In the genomic region with DNA sequence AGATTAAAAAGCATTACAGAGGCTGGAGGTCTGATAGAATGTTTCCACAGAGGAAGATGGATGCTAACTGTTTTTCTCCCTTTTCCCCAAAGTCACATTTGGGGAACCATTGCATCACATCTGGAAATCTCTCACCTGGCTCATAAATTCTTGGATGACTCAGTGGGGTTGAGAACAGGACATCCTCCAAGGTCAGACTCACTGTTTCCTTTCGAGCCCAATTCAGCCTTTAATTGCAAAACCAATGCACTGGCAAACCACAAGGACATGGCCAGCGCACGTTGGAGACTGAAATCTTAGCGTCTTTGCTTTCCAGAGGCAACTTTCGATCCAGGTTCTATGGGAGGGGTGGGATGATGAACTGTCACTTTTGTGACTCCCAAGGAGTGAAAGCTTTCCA, we compare ENCODE assay signal across 23 mouse cellular contexts.
DNase-seq lines count a peak whose midpoint lies in the region; ATAC-seq and TF ChIP-seq lines count a peak whose summit lies in the region.
"Had no signal": no experiment of that assay in that cellular context is flagged by ENCODE, and none has a peak within 500 bp of the region (broad histone marks: within the 10 kb centered on the region; RNA-seq: fewer than 3 reads in every experiment).

No protein-coding gene starts in this region.

- no peak overlapping the region for H3K27ac ChIP-seq in left cerebral cortex, adult 2 months
- H3K27ac ChIP-seq: embryonic facial prominence, embryonic 12.5 days; hindbrain, embryonic 15.5 days; intestine, embryonic 15.5 days; limb, embryonic 12.5 days; midbrain, embryonic 15.5 days; neural tube, embryonic 13.5 days had no signal

- peak; percentile 95 for DNase-seq in heart, adult 11 months
- no peak for DNase-seq in heart, postnatal 36 days
- DNase-seq in 416B (ENCODE audit: low read depth) (peak; percentile 47), Patski (ENCODE audit: low read depth, low spot score) (peak; percentile 72)
- DNase-seq in skeletal muscle tissue, adult 2 months (ENCODE audit: low read depth, low spot score), result peak; percentile 47
- DNase-seq in left cerebral cortex, adult 2 months (ENCODE audit: extremely low spot score in 1 of 2, low spot score in 2 of 2), result no peak
- DNase-seq in lung, adult 18-20 months, result no peak
- DNase-seq: cerebellum, adult 11-12 months; cerebellum, postnatal 14 days; forebrain, postnatal 0 days; kidney, adult 9 months; kidney, postnatal 14 days; liver, postnatal 0 days; lung, postnatal 10 days; thymus, postnatal 25 days had no signal

- H3K27me3 ChIP-seq in Patski, result no peaks in the 10 kb centered on the region
- H3K27me3 ChIP-seq: embryonic facial prominence, embryonic 12.5 days; hindbrain, embryonic 15.5 days; intestine, embryonic 15.5 days; limb, embryonic 12.5 days; midbrain, embryonic 15.5 days; neural tube, embryonic 13.5 days had no signal

- POLR2A ChIA-PET in Patski (lab: Charles Lee), result no interaction called here

- no peak overlapping the region for H3K4me3 ChIP-seq in left cerebral cortex, adult 2 months
- H3K4me3 ChIP-seq: embryonic facial prominence, embryonic 12.5 days; hindbrain, embryonic 15.5 days; intestine, embryonic 15.5 days; limb, embryonic 12.5 days; megakaryocyte, embryonic 14.5 days; midbrain, embryonic 15.5 days; neural tube, embryonic 13.5 days had no signal

- in situ Hi-C loops in Patski (cut with MboI; ENCODE audit: low pct_unique_long_range_greater_than_20kb), result loop anchor here (5.0 kb wide), 1 partner anchor 161 kb away; no protein-coding TSS in a partner anchor

- CTCF ChIA-PET in Patski (lab: Charles Lee), result interaction anchor here (1.2 kb wide), 1 partner anchor 10 kb away, joined by 3 read pairs; no protein-coding TSS in a partner anchor

- no peak for TF ChIP-seq CTCF in Patski (IDR thresholded peaks at IDR 0.05)
- TF ChIP-seq CTCF in left cerebral cortex, adult 2 months (IDR thresholded peaks at IDR 0.05), result no peak

- intact Hi-C loops in heart, postnatal 36 days (cut with DNase I), result no loop called here
- intact Hi-C loops in left cerebral cortex, adult 2 months (cut with DNase I), result no loop called here

- peak; percentile 85 for ATAC-seq in Patski
- ATAC-seq: activated CD4-positive, CD25-positive, alpha-beta regulatory T cell, adult 4 months; forebrain, postnatal 0 days; intestine, embryonic 15.5 days; liver, postnatal 0 days; midbrain, embryonic 15.5 days had no signal

Comparison
In these comparisons a context has a peak if more than half of its experiments do, and no peak if none do; other contexts are left out.
1. DNase-seq: peak in heart, adult 11 months (single experiment), 416B (single experiment), Patski (single experiment) and skeletal muscle tissue, adult 2 months (single experiment); none in heart, postnatal 36 days (0 of 2), left cerebral cortex, adult 2 months (0 of 2) and lung, adult 18-20 months (0 of 2).